Mouse (Mus musculus) forebrain, embryonic 11.5 days (tissue): Measurements from ENCODE around the gene Fggy. TPM values are rescaled to one million over a fixed set of nuclear protein-coding genes. Genes with fewer than 3 reads are reported as not detected.

Source experiments
- ATAC-seq: fragments of 200-750 bp; cut with Nextera tagmentation; replicated peaks from 2 replicates; pipeline ENCODE4 v1.8.0; 2017; ENCODE audit warnings: moderate TSS enrichment; ENCODE audit not compliant: low FRiP score
- DNase-seq: peaks from one replicate; pipeline ENCODE4 v3.0.0-alpha.2; 2017; ENCODE audit warnings: low spot score
- H3K27ac ChIP-seq: fragments of 300-500 bp; sonication (generic); 2 replicates; pipeline ENCODE4 v1.5.1; 2014; ENCODE audit warnings: low read depth, low read length
- H3K27me3 ChIP-seq: fragments of 300-500 bp; sonication (generic); 2 replicates; pipeline ENCODE4 v1.6.1; 2014; ENCODE audit warnings: mild to moderate bottlenecking, low read length, mixed read lengths; ENCODE audit not compliant: control insufficient read depth, insufficient read depth
- H3K36me3 ChIP-seq: fragments of 300-500 bp; sonication (generic); 2 replicates; pipeline ENCODE4 v1.6.1; 2014; ENCODE audit warnings: mild to moderate bottlenecking, low read length, moderate library complexity, mixed read lengths; ENCODE audit not compliant: control insufficient read depth, insufficient read depth
- H3K4me1 ChIP-seq: fragments of 300-500 bp; sonication (generic); replicated peaks from 2 replicates; pipeline ENCODE4 v1.6.1; 2014; ENCODE audit warnings: low read length, mixed read lengths; ENCODE audit not compliant: control insufficient read depth, insufficient read depth
- H3K4me2 ChIP-seq: fragments of 300-500 bp; sonication (generic); 2 replicates; pipeline ENCODE4 v1.6.1; 2014; ENCODE audit warnings: low read depth, mild to moderate bottlenecking, low read length, moderate library complexity, mixed read lengths; ENCODE audit not compliant: severe bottlenecking
- H3K4me3 ChIP-seq: fragments of 300-500 bp; sonication (generic); 2 replicates; pipeline ENCODE4 v1.5.1; 2014; ENCODE audit warnings: low read depth, low read length
- H3K9ac ChIP-seq: fragments of 300-500 bp; sonication (generic); 2 replicates; pipeline ENCODE4 v1.6.1; 2014; ENCODE audit warnings: low read length
- H3K9me3 ChIP-seq: fragments of 300-500 bp; sonication (generic); 2 replicates; pipeline ENCODE4 v1.6.1; 2016; ENCODE audit warnings: low read length, mixed read lengths; ENCODE audit not compliant: control insufficient read depth
- WGBS: fragments of 180-500 bp; shearing (Covaris S2); extraction: QIAGEN DNeasy Blood & Tissue Kit; methylation state at CpG from one replicate; pipeline ENCODE4 v1.1.7; 2014; 5-methylcytosine and 5-hydroxymethylcytosine counted together
- polyA plus RNA-seq: library from polyadenylated mRNA; unstranded; fragments of >200 nt; fragmentation: Nextera tagmentation; extraction: Ambion mirVana; gene quantifications from 2 replicates; pipeline ENCODE4 v1.2.1, GENCODE M21; 2014

The Fggy gene
- polyA plus RNA-seq, 1 experiment from 2014 or later: 7.7 TPM

DNA sequence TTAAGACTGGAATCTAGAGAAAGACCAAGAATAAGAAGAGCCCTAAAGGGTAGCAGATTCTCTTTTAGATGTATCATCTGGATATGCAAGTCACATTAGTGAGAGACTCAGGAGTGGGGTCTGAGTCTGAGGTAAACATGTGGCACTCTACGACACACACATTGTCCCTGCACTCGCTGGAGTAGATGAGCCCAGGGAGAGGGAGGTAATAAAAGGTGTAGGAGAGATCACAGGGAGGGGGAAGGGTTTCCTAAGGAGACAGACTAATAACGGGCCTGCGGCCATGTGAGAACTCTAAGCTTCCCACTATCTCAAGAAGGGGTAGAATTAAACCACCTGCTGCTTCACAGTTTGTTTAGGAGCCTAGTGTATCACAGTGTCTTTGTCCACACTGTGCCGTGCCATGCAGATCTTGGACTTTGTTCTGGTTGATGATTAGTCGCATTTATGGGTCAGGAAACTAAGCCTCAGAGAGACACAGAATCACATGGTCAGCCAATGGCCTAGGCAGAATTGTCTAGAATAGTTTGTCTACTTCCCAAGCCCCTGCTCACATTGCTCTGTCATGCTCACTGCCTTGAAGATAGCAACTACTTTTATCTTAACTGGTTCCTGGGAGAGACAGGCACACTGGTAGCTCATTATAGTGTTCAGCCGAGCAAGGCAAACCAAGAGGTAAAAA lies 236.5 kb downstream of the Fggy start:
- H3K4me1 ChIP-seq: no peaks in the 10 kb centered on the region
- DNase-seq: no peak
- no peak overlapping the region for H3K9ac ChIP-seq
- no peak overlapping the region for H3K4me2 ChIP-seq
- no peaks in the 10 kb centered on the region for H3K36me3 ChIP-seq
- no peaks in the 10 kb centered on the region for H3K27me3 ChIP-seq
- H3K4me3 ChIP-seq: no peak overlapping the region
- no peak for ATAC-seq
- 44% methylated on average over 7 of the region's 7 CpGs for WGBS
- no peaks in the 10 kb centered on the region for H3K9me3 ChIP-seq
- no peak overlapping the region for H3K27ac ChIP-seq

GRCm38 (mm10) chr4:95794651-95795050 lies 237.3 kb downstream of the Fggy start:
- 80% methylated on average over 6 of the region's 6 CpGs for WGBS
- Histone ChIP-seq H3K9ac (no peak overlapping the region), H3K27me3 (no peaks in the 10 kb centered on the region), H3K27ac (no peak overlapping the region), H3K4me3 (no peak overlapping the region), H3K4me2 (no peak overlapping the region), H3K9me3 (no peaks in the 10 kb centered on the region), H3K36me3 (no peaks in the 10 kb centered on the region), H3K4me1 (no peaks in the 10 kb centered on the region)
- ATAC-seq: no peak
- no peak for DNase-seq

DNA sequence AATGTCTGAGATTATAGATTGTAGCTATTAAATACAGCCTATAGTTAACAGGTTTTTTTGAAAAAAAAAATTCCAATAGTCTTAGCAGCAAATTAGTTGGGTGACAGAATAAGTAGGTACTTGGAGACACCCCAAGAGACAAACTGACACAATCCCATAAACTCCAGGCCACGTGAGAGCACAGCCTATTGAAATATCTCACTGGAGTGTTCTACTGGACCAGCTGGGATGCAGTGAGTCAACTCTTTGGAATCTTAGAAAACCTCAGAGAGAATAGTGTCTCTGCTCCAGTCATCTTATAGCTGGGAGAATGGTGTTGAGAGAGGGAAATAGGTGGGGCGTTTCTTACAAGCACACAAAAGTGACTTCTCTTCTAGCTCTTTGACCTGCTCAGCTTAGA lies 238.0 kb downstream of the Fggy start:
- no peak for ATAC-seq
- H3K36me3 ChIP-seq: no peaks in the 10 kb centered on the region
- no peak overlapping the region for H3K4me3 ChIP-seq
- no peaks in the 10 kb centered on the region for H3K9me3 ChIP-seq
- H3K4me1 ChIP-seq: no peaks in the 10 kb centered on the region
- no peaks in the 10 kb centered on the region for H3K27me3 ChIP-seq
- 82% methylated on average over 2 of the region's 2 CpGs for WGBS
- no peak for DNase-seq
- no peak overlapping the region for H3K4me2 ChIP-seq
- no peak overlapping the region for H3K27ac ChIP-seq
- H3K9ac ChIP-seq: no peak overlapping the region

DNA sequence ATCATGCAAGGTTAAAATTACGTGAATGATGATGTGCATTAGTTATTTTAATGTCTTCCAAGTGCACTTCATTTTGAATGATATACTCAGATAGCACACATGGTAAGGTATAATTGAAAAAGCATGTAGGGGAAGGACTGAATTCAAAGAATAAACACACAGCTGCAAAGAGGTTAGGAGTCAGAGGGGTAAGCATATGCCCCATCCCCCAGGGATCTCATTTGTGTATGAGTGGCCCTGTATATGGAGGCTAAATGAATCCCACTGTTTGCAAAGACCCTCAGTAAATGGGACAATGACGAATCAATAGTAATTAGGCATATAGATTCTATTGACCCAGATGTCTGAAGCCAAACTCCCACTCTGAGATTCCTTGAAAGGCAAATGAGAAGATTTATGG lies 262.3 kb downstream of the Fggy start:
- DNase-seq: no peak
- H3K27me3 ChIP-seq: no peaks in the 10 kb centered on the region
- no peak overlapping the region for H3K27ac ChIP-seq
- H3K4me3 ChIP-seq: no peak overlapping the region
- H3K9ac ChIP-seq: no peak overlapping the region
- H3K4me1 ChIP-seq: no peaks in the 10 kb centered on the region
- WGBS: 57% methylated on average over 2 of the region's 2 CpGs
- H3K36me3 ChIP-seq: no peaks in the 10 kb centered on the region
- ATAC-seq: no peak
- no peak overlapping the region for H3K4me2 ChIP-seq
- H3K9me3 ChIP-seq: no peaks in the 10 kb centered on the region

GRCm38 (mm10) chr4:95821906-95822579 lies 264.7 kb downstream of the Fggy start:
- no peaks in the 10 kb centered on the region for H3K9me3 ChIP-seq
- no peak overlapping the region for H3K4me2 ChIP-seq
- WGBS: 75% methylated on average over 3 of the region's 3 CpGs
- no peak for DNase-seq
- no peak for ATAC-seq
- no peak overlapping the region for H3K27ac ChIP-seq
- no peaks in the 10 kb centered on the region for H3K27me3 ChIP-seq
- H3K4me1 ChIP-seq: no peaks in the 10 kb centered on the region
- no peak overlapping the region for H3K9ac ChIP-seq
- no peaks in the 10 kb centered on the region for H3K36me3 ChIP-seq
- H3K4me3 ChIP-seq: no peak overlapping the region

GRCm38 (mm10) chr4:95828164-95828563 lies 270.9 kb downstream of the Fggy start:
- no peaks in the 10 kb centered on the region for H3K4me1 ChIP-seq
- DNase-seq: no peak
- 93% methylated on average over 4 of the region's 4 CpGs for WGBS
- no peak overlapping the region for H3K9ac ChIP-seq
- no peak overlapping the region for H3K4me3 ChIP-seq
- H3K4me2 ChIP-seq: no peak overlapping the region
- no peaks in the 10 kb centered on the region for H3K36me3 ChIP-seq
- no peak for ATAC-seq
- H3K27ac ChIP-seq: no peak overlapping the region
- H3K9me3 ChIP-seq: no peaks in the 10 kb centered on the region
- no peaks in the 10 kb centered on the region for H3K27me3 ChIP-seq

DNA sequence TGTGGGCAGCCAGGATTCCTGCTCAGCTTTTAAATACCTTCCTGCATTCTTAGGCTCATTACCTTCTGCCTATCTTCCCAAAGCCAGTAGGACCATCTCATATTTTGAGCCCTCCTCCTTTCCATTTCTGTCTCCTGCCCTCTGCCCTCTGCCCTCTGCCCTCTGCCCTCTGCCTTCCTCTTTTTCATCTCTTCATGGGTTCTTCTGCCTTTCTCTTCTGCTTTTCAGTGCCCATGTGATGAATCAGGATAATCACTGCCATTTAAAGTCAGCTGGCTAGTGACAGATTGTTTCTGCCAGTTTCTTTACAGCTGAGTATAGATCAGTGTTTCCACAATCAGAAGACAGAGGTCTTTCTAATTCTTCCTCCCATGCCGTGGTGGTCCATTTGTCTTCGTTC lies 273.0 kb downstream of the Fggy start:
- no peak overlapping the region for H3K4me3 ChIP-seq
- no peak for DNase-seq
- ATAC-seq: no peak
- H3K27ac ChIP-seq: no peak overlapping the region
- H3K36me3 ChIP-seq: no peaks in the 10 kb centered on the region
- no peaks in the 10 kb centered on the region for H3K9me3 ChIP-seq
- no peaks in the 10 kb centered on the region for H3K4me1 ChIP-seq
- H3K27me3 ChIP-seq: no peaks in the 10 kb centered on the region
- H3K9ac ChIP-seq: no peak overlapping the region
- 67% methylated on average over 2 of the region's 2 CpGs for WGBS
- H3K4me2 ChIP-seq: no peak overlapping the region

GRCm38 (mm10) chr4:95839860-95840259 lies 282.6 kb downstream of the Fggy start:
- DNase-seq (no peak), ATAC-seq (no peak)
- Histone ChIP-seq H3K4me1 (no peaks in the 10 kb centered on the region), H3K9me3 (no peaks in the 10 kb centered on the region), H3K27ac (no peak overlapping the region), H3K9ac (no peak overlapping the region), H3K4me2 (no peak overlapping the region), H3K27me3 (no peaks in the 10 kb centered on the region), H3K36me3 (no peaks in the 10 kb centered on the region), H3K4me3 (no peak overlapping the region)
- 44% methylated on average over 1 of the region's 1 CpGs for WGBS
